Mouse (Mus musculus): Measurements from ENCODE around the gene Rbms2. TPM values are rescaled to one million over a fixed set of nuclear protein-coding genes. Genes with fewer than 3 reads are reported as not detected.

The Rbms2 gene
- total RNA-seq, 2 experiments from 2014 or later, result 79.3 to 82.2 TPM

DNA sequence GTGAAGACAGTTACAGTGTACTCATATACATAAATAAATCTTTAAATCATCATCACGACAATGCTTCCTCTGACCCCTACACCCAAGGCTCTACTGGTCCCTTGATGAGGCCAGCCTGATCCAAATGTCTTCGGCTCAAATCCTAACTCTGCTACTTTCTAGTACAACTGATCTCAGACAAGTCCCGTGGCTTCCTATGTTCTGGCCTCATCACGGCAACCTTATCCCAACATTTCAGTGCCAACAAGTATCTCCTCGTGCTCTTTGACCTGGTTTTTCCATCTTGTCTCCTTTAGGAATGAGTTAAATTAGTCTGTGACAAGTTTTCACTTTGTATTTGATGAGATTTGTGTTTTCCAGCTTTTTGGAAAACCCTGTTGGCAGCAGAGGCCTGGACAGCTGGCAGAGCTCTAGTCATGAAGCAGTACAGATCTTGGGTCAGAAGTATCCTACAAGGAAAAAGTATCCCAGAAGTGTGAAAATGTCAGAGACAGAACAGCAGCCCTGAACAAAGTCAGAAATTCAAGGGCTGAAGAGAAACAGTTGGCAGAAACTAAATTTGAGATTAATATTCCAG is 31.2 kb downstream of the Rbms2 start:
- peak in 1 of 2 experiments; percentile 49 for DNase-seq
- intact Hi-C loops (cut with DNase I), result no loop called here

DNA sequence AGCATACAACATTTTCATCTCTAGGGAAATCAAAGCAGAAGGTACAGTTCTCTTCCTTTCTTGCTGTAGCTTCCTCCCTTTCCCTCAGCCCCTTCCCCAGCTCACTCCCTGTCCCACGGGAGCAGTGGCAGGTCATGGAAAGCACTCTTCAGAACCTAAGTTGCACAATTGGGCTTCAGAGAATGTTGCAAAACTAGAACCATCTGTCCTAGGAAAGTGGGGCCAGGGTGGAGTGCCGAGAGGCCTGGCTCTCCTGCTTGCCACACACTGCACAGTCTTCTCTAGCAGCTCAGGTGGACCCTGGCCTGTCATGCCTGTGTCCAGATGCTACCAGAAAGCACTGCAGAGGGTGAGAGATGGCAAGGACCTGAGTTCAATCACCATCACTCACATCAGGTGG is 35.1 kb downstream of the Rbms2 start:
- intact Hi-C loops (cut with DNase I), result loop anchor here (5.0 kb wide), 1 partner anchor 48 kb away; no protein-coding TSS in a partner anchor
- DNase-seq, result peak in 1 of 2 experiments; percentile 22

DNA sequence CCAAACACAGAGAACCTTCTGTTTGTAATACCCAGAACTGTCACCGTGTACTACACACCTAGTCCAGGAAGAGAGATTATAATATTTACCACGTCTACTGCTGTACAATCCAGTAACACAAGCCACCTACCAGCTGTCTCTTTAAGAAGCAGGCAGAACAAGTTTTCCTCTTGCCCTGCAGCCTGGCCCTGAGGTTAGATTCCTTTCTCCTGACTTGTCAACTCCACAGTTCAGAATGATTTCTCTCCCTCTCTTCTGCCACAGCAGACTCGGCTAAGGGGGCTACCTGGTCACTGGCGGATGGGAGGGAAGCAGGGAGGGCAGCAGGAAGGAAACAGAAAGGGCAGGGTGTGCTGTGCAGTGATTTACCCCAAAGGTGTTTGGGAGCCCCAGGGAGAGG is 36.4 kb downstream of the Rbms2 start:
- intact Hi-C loops (cut with DNase I), result loop anchor here (5.0 kb wide), 1 partner anchor 46 kb away; no protein-coding TSS in a partner anchor

DNA sequence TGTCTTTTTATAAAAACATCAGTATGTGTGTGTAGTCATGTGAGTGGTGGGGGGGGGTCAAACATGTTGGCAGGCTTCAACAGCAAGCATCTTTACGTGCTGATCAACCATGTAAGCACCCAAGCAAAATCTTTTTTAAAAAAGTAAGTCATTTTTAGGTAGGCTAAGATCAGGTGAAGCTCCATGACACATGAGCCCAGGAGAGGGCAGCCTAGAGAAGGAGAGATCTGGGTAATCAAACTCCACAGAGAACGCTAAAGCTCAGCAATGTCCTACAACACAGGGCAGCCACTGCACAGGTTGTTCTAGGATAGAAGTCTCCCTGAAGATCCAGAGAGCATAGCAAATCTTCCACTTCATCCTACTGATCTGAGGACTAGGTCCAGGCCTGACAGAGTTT is 37.9 kb downstream of the Rbms2 start:
- intact Hi-C loops (cut with DNase I), result loop anchor here (5.0 kb wide), 1 partner anchor 45 kb away; no protein-coding TSS in a partner anchor
- no peak for DNase-seq

More for the DNA sequence above, 36.4 kb downstream of the Rbms2 start:
- no peak for DNase-seq

DNA sequence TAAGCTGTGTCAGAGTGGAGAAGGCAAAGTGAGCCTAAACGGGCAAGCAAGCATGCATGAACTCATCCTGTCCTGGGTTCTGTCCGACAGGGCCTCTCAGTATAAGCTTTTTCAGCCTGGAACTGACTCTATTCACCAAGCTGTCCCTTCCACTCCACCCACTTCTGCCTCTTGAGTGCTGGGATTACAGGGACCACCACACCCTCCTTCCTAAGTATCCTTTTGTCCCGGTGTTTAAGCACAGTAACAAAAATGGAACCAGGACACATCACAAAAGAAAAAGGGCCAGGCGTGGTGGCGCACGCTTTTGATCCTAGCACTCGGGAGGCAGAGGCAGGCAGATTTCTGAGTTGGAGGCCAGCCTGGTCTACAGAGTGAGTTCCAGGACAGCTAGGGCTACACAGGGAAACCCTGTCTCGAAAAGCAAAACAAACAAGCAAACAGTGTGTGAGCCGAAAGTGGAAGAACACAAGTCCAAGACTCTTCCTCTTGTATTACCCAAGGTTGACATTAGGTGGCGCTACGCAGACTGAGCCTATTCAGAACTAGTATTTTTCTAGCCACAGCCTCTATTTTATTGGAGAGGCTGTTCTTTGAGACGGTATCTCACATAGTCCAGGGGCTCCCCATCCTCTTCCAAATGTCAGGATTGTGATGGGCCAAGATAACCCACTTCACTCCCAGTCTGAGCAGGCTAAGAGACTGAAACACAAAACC is 39.7 kb downstream of the Rbms2 start:
- intact Hi-C loops (cut with DNase I), result loop anchor here (1.0 to 5.0 kb wide), 2 partner anchors 43 to 46 kb away; no protein-coding TSS in a partner anchor
- DNase-seq, result peak; percentile 35 to 76

DNA sequence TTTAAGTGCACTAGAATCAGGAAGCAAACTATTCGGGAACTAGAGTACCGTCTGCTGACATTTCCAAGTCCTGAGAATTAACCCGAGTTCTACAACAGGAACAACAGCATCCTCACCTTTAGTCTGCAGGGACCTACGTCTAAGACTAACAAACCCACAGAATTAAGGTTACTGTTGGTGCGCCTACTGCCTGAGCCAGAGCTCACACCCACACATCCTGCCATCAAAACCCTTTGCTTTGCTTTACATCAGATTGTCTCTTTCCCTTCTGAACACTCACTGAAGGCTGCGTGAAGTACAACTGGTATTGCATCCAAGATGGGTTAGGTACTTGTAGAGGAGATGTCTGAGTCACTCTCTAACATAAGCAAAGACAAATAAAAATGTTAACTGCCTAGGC is 44.7 kb downstream of the Rbms2 start:
- intact Hi-C loops (cut with DNase I), result no loop called here
- no peak for DNase-seq

DNA sequence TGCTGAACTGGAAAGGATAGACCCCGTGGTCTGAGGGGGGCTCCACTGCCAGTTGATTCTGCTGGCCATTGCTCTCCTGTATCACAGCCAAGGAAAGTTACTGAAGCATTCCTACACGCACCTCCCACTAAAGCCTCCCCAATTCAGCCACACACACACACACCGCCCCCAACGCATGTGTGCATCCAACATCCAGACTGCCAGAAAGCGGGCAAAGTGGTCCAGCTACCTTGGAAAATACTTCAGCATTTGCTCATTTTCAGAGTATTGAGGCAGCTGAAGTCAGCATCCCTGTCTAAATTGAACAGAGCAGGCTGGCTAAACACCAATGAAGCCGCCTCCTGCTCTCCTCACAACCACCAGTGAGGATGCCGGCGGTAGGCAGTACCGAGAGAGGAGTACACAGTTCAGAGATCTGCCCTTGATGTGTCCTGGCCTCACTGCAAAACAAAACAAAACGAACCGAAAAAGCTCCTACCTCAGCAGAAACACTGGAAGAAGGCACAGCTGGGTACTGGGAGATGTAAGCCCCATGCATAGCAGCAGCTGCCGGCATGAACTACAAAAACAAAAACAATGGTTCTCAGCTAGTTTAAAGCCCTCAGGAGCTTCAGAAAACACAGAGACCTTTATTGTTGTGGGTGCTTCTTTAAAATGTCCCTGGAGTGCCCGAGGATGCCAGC is 46.3 kb downstream of the Rbms2 start:
- no peak for DNase-seq
- intact Hi-C loops (cut with DNase I), result no loop called here

DNA sequence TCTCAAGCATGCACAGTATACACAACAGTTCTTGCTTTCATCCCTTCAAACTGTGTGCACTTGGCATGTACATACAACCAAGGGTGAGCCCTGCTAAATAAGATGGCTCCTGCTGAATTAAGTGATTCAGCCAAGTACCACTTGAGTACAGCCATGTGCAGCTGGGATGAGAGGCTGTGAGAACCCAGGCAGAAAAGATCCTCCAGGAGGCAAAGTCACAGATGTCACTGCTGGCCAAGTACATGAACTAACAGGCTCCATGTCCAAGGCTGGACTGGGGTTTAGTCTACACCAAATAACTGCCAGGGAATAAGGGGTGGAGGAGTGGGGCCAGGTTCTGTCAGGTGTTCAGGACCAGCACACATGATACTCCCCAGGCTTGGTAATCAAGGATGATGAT is 48.3 kb downstream of the Rbms2 start:
- no peak for DNase-seq
- intact Hi-C loops (cut with DNase I), result no loop called here

DNA sequence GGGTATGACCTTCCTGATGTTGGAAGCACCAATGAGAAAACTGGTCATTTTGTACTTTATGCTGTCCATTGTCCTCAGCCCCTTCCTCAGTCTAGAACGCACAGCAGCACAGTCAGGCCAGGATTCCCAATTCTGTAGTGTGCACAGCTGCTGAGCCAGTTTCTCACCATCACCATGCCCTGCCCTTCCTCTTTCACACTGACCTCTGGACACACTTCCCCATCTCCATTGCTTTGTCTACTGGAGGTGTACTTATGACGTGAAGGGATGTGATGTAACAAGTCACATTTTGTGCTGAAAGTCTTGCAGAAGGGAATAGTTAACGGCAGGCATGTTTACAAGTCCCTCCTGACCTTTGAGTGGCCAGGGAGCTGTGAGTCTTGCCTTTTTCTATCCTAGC is 48.8 kb downstream of the Rbms2 start:
- no peak for DNase-seq
- intact Hi-C loops (cut with DNase I), result no loop called here

DNA sequence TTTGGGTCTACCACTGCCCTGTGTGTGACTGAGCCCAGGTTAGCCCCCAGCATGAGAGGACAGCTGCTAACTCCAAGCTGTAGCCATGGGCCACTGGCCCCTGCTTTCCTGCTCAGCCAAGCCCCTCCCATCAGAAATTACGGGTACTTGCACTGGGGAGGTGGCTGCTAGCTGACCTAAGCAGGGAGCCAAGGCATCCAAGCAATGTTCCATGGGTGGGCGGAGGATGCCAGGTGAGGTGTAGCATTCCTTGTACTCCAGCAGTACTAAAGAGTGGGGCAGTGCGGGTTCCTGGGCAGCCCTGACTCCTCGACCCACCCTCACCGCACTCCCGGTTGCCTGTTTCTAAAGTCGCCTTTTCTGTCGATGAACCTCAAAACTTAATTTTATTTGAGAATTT is 52.0 kb downstream of the Rbms2 start:
- intact Hi-C loops (cut with DNase I), result no loop called here

DNA sequence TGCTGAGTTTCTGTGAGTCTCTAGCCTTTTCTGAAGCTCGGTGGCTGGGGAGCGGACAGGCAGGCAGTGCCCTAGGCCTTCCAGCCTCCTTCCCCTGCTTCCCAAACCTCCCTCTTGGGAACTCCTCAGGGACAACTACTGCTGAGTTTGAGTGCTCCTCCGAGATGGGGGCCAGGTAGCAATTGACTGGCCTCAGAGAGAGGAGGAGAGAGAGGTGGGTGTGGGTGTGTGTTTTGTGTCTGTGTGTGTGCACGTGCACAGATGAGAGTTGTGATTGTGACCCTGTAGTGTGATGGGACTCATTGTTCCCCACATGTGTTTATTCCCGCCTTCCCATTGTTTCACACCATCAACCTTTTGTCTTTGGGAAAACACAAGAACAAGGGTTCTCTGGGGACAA is 52.6 kb downstream of the Rbms2 start:
- no peak for DNase-seq
- intact Hi-C loops (cut with DNase I), result no loop called here

More for the DNA sequence above, 52.0 kb downstream of the Rbms2 start:
- DNase-seq, result no peak

DNA sequence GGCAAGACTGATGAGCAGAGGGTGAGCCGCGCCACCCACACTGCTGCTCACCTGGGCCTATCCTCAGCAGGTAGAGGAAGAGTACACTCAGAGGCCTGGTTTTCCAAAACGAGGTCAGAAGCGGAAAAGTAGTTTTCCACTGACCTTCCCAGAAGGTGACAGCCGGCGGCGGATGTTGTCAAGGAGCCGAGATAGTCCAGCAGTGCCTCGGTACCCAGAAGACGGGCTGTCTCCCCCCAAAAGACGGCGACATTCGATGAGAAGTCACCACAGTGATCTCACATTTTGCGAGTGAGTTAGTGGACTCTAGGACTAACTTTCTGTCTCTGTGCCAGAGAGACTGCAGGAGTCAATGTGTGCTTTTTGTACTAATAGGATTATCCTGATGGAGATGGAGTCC is 54.1 kb downstream of the Rbms2 start:
- intact Hi-C loops (cut with DNase I), result no loop called here
- DNase-seq, result no peak

DNA sequence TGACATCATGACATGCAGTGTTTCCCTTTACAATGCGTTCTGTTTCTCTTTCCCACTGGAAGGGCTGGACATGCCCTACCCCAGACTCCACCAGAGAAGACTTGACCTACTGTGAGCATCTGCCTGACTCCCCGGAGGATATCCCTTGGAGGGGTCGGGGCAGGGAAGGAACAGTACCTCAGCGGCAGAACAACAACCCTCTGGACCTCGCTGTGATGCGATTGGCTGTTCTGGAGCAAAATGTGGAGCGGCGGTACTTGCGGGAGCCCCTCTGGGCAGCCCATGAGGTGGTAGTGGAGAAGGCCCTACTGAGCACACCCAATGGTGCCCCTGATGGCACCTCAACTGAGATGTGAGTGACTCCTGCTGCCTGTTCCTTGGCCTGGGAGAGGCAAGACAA is 55.3 kb downstream of the Rbms2 start:
- intact Hi-C loops (cut with DNase I), result no loop called here
- no peak for DNase-seq

DNA sequence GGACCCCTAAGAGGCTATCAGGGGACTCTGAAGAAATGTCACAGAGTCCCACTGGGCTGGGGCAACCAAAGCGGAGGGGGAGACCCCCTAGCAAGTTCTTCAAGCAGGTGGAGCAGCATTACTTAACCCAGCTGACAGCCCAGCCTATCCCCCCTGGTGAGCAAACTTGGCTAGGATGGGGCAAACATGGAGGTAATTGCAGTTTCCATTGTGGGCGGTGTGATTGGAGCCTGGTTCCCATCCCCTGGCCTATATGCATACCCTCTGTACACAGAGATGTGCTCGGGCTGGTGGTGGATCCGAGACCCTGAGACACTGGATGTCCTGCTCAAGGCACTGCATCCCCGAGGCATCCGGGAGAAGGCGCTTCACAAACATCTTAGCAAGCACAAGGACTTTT is 56.3 kb downstream of the Rbms2 start:
- intact Hi-C loops (cut with DNase I), result no loop called here
- DNase-seq, result no peak

DNA sequence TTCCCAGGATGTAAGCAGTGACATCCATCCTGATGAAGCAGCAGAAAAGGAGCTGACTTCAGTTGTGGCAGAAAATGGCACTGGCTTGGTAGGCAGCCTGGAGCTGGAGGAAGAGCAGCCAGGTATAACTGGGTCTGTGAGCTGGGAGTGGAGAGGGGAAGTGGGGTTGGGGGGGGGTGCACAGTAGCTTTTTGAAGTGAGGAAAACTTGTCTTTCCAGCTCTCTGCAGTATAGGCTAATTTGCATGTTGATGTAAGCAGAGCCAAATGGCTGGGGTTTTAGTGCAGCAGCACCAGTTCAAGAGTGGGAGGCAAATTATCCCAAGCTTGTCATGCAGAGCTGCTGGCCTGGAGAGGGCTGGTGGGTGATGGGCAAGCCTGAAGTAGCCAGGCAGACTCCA is 68.9 kb downstream of the Rbms2 start:
- no peak for DNase-seq
- intact Hi-C loops (cut with DNase I), result no loop called here

DNA sequence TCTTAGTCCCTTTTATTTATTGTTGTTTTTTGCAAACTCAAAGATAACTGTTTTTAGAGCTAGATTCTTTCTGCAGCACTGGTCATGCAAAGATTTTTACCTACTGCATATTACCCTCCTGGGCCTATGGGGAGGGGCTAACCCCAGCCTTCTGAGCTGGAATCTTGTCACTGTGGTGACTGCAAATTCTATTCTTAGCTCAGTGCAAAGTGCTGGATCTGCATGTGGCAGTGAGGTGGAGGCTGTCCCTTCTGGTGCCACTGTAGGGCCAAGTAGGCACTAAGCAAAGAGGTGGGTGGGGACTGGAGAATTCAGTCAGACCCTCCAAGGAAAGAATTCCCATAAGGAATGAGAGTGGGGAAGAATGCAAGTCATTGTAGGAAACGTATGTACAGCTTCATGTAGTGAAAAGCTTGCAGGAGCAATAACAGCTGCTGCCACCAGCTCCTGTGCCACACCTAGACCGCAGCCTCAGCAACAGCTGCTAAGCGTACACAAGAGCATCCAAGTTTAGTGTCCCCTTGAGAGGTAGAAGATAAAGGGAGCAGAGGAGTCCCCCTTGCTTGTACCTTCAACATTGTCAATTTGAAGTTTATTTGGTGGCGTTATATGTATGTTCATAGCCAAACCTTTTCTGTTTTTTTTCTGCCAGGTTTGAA is 69.9 kb downstream of the Rbms2 start:
- no peak for DNase-seq
- intact Hi-C loops (cut with DNase I), result no loop called here

DNA sequence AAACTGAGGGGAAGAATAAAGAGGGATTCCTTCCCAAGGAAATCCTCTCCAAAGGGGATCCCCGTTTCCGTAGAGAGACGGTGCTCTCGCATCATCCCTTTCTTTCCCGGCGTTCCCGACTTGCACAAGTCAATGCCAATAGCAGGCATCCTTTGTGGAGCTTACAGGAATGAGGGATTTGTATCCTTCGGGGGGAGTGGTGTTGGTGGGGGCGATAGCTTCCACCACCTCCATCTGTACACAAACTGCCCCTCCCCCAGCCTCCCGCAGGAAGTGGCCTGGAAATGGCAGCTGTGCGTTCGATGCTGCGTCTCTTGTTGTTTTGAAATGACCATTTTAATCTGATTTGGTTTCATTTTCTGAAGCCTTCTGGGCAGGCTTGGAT is 82.5 kb downstream of the Rbms2 start:
- intact Hi-C loops (cut with DNase I), result loop anchor here (5.0 kb wide), 2 partner anchors 45 to 205 kb away; partner anchors contain the start of gene Pan2
- peak; percentile 68 to 72 for DNase-seq

DNA sequence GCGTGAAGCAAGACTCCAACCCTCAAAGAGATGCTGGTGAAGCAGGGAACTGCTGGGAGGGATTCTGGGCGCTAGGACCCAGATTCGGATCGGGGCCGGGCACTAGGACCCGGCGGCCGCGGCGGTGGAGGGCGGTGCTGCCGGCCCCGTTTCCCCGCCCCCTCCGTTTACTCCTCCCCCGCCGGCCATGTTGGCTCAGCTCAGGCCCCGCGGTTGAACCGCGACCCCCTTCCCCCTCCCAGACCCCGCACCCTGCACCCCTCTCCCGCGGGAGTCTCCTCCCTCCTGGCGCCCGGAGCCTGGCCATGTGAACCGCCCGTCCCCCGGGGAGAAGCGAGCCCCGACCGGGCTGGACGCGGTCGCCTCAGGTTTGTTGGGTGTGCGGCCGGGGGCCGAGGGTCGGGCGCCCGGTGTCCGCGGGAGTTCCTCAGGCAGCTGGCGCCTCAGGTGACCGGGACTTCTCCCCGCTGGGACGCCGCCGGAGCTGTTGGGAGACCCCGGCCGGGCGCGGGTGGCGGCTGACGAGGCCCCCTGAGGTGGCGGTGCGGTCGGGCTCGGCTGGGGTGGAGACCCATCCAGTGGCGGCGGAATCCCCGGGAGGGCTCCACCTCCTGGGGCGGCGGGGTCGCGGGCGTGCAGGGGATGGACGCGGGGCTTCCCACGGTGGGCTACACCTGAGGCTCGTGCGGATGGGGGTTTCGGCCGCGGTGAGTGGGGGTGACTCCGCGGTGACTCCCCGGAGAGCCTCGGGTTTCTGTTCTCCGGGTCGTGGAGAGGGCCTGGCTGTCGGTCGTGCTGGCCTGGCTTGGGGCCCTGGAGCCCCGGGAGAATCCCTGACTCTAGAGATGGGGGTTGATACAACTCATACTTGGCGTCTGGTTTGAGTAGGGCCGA is 83.2 kb downstream of the Rbms2 start:
- intact Hi-C loops (cut with DNase I), result loop anchor here (5.0 kb wide), 2 partner anchors 45 to 205 kb away; partner anchors contain the start of gene Pan2
- DNase-seq, result peak; percentile 88 to 90

DNA sequence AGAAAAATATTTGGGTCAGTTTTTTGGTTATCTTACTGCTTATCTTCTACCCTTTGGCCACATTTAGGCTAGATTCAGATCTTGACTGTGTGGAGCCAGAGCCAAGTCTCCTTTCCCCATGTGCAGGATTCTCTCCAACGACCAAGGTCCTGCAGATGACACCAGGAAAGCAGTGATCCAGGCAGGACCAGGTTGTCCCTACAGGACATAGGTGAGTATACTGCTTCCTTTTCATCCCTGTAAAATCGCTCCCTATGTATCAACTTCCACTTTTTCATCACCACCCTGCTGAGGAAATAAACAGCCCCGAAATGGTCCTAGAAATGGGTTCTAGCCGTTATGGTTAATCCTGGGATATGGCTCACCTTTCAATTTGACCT is 83.8 kb downstream of the Rbms2 start:
- intact Hi-C loops (cut with DNase I), result loop anchor here (5.0 kb wide), 2 partner anchors 46 to 206 kb away; partner anchors contain the start of gene Pan2

More for the DNA sequence above, 83.8 kb downstream of the Rbms2 start:
- DNase-seq, result no peak

All from heart, postnatal 14 days (tissue).